Mouse (Mus musculus) ES-E14 (cell line): ENCODE measurements around the gene Ppp1r11. TPM values are rescaled to one million over a fixed set of nuclear protein-coding genes. Genes with fewer than 3 reads are reported as not detected.

Experiments
- DNase-seq: peaks from one replicate; pipeline ENCODE4 v3.0.0-alpha.2; 2013; ENCODE audit warnings: low read depth, low spot score
- H3K27ac ChIP-seq: 2 replicates; pipeline ENCODE4 v1.5.1; 2012; ENCODE audit warnings: low read depth, mild to moderate bottlenecking, low read length, moderate library complexity, mixed read lengths; ENCODE audit not compliant: poor library complexity, insufficient read depth, severe bottlenecking
- H3K36me3 ChIP-seq: 2 replicates; pipeline ENCODE4 v1.6.1; 2012; ENCODE audit warnings: mild to moderate bottlenecking, low read length, moderate library complexity, mixed read lengths; ENCODE audit not compliant: control insufficient read depth, poor library complexity, insufficient read depth, severe bottlenecking
- H3K4me1 ChIP-seq, 2 experiments: fragments of 150-350 bp in 1 of 2; sonication (generic) in 1 of 2; 2 replicates each; pipeline ENCODE4 v1.6.1; 2012; ENCODE audit warnings: low read length in 2 of 2, mild to moderate bottlenecking in 1 of 2, mixed read lengths in 1 of 2; ENCODE audit not compliant: control insufficient read depth in 2 of 2, insufficient read depth in 2 of 2, poor library complexity in 1 of 2
- H3K4me3 ChIP-seq, 2 experiments: fragments of 150-350 bp in 1 of 2; sonication (generic) in 1 of 2; 2 replicates each; pipeline ENCODE4 v1.5.1; 2012; ENCODE audit warnings: low read length in 2 of 2, low read depth in 1 of 2, mild to moderate bottlenecking in 1 of 2, mixed read lengths in 1 of 2; ENCODE audit not compliant: insufficient read depth in 1 of 2, poor library complexity in 1 of 2, severe bottlenecking in 1 of 2
- H3K9ac ChIP-seq: 2 replicates; pipeline ENCODE4 v1.6.1; 2012; ENCODE audit warnings: low read depth, mild to moderate bottlenecking, low read length, mixed read lengths; ENCODE audit not compliant: poor library complexity, insufficient read depth, severe bottlenecking
- H3K9me3 ChIP-seq: fragments of 150-350 bp; sonication (generic); 2 replicates; pipeline ENCODE4 v1.6.1; 2012; ENCODE audit warnings: low read depth, mild to moderate bottlenecking, low read length; ENCODE audit not compliant: control insufficient read depth, insufficient read depth
- CHD2 ChIP-seq: IDR thresholded peaks from 2 replicates; pipeline ENCODE4 v1.6.1; 2014; ENCODE audit warnings: mild to moderate bottlenecking, low read depth, low read length, inconsistent platforms
- HCFC1 ChIP-seq: IDR thresholded peaks from 2 replicates; pipeline ENCODE4 v1.6.1; 2012; ENCODE audit warnings: low read length, inconsistent platforms, borderline replicate concordance; ENCODE audit not compliant: insufficient read depth
- MAFK ChIP-seq: IDR thresholded peaks from 2 replicates; pipeline ENCODE4 v1.6.1; 2014; ENCODE audit warnings: mild to moderate bottlenecking, low read depth, low read length, inconsistent platforms; ENCODE audit not compliant: insufficient read depth
- ZC3H11A ChIP-seq: IDR thresholded peaks from 2 replicates; pipeline ENCODE4 v1.6.1; 2012; ENCODE audit warnings: low read depth, mild to moderate bottlenecking, inconsistent platforms, low read length, borderline replicate concordance
- ZNF384 ChIP-seq: IDR thresholded peaks from 2 replicates; pipeline ENCODE4 v1.6.1; 2012; ENCODE audit warnings: low read depth, low read length, inconsistent platforms
- in situ Hi-C, 2 experiments: fragments of 600-800 bp; cut with MboI; formaldehyde crosslinking; loops; one replicate each; pipeline ENCODE4 v1.15.1; 2025; ENCODE audit warnings: low sequenced_read_pairs in 2 of 2, inconsistent platforms in 1 of 2; ENCODE audit not compliant: unreplicated experiment in 2 of 2
- total RNA-seq: library from RNA; depleted of rRNA; stranded (reverse); fragments of 300-350 nt; gene quantifications from 2 replicates; pipeline ENCODE4 v1.2.3, GENCODE M21; 2012

The Ppp1r11 gene
- total RNA-seq, 1 experiment = 108 TPM

GRCm38 (mm10) chr17:36957999-36958743 lies 6.6 kb upstream of the Ppp1r11 start, which contains the start of the genes Znrd1 and Znrd1as:
TSS of gene Znrd1 (minus strand) at chr17:36958559.
TSS of gene Znrd1as (plus strand) at chr17:36958592.
- DNase-seq = peak; percentile 98
- H3K9me3 ChIP-seq = no peaks in the 10 kb centered on the region
- H3K4me3 ChIP-seq = peak within 1 kb of the TSS; percentile 85 to 88
- H3K27ac ChIP-seq = peak within 1 kb of the TSS; percentile 32
- H3K9ac ChIP-seq = peak within 1 kb of the TSS; percentile 85
- in situ Hi-C loops = no loop called here
- H3K36me3 ChIP-seq = no peaks in the 10 kb centered on the region
- peaks cover 2 to 4% of the 10 kb centered on the region in 2 experiments; a peak in 1 of 4 replicates for H3K4me1 ChIP-seq
- peak; percentile 47; the same call in 1 of the 2 replicates for TF ChIP-seq ZC3H11A
- peak; percentile 86 for TF ChIP-seq HCFC1
- no peak for TF ChIP-seq ZNF384

- Histone ChIP-seq H3K4me3 (no peak overlapping the region), H3K27ac (no peak overlapping the region), H3K9me3 (no peaks in the 10 kb centered on the region), H3K9ac (no peak overlapping the region), H3K4me1 (peaks cover 2 to 5% of the 10 kb centered on the region in 2 experiments; a peak in 2 of 4 replicates), H3K36me3 (peaks cover 6% of the 10 kb centered on the region)
- in situ Hi-C loops = no loop called here
- TF ChIP-seq MAFK (no peak), CHD2 (no peak), ZNF384 (no peak), ZC3H11A (no peak), HCFC1 (no peak)
- no peak for DNase-seq
Observed at GRCm38 (mm10) chr17:36953062-36953461, 1.5 kb upstream of the Ppp1r11 start.

GRCm38 (mm10) chr17:36952631-36953030 lies 1.1 kb upstream of the Ppp1r11 start:
- TF ChIP-seq CHD2 = no peak
- no peak for TF ChIP-seq MAFK
- no peak for TF ChIP-seq ZNF384
- no peak for TF ChIP-seq ZC3H11A
- TF ChIP-seq HCFC1 = no peak
- H3K36me3 ChIP-seq = peaks cover 6% of the 10 kb centered on the region

GRCm38 (mm10) chr17:36949265-36949664 lies 2.3 kb downstream of the Ppp1r11 start:
- no peak for DNase-seq
- Histone ChIP-seq H3K27ac (no peak overlapping the region), H3K9ac (no peak overlapping the region), H3K4me3 (no peak overlapping the region), H3K9me3 (no peaks in the 10 kb centered on the region), H3K4me1 (peaks cover 5 to 8% of the 10 kb centered on the region in 2 experiments; a peak in 3 of 4 replicates), H3K36me3 (peaks cover 6% of the 10 kb centered on the region)
- TF ChIP-seq ZC3H11A = no peak
- in situ Hi-C loops = no loop called here

More at GRCm38 (mm10) chr17:36952631-36953030, 1.1 kb upstream of the Ppp1r11 start:
- Histone ChIP-seq H3K9ac (no peak overlapping the region), H3K27ac (no peak overlapping the region), H3K4me3 (no peak overlapping the region), H3K4me1 (peaks cover 2 to 5% of the 10 kb centered on the region in 2 experiments; a peak in 2 of 4 replicates), H3K9me3 (no peaks in the 10 kb centered on the region)
- no peak for DNase-seq
- in situ Hi-C loops = no loop called here
